Mouse (Mus musculus) intestine, embryonic 14.5 days (tissue): ENCODE measurements around the gene Olfr1161. TPM values are rescaled to one million over a fixed set of nuclear protein-coding genes. Genes with fewer than 3 reads are reported as not detected.
"Not testable (repeated sequence)": the region's sequence is repeated elsewhere in the genome, so short reads cannot be mapped to it uniquely, and the experiment has no call there.

Source experiments
- ATAC-seq: fragments of 200-750 bp; cut with Nextera tagmentation; replicated peaks from 2 replicates; pipeline ENCODE4 v1.8.0; 2017; ENCODE audit warnings: low read depth, moderate number of reproducible peaks, moderate TSS enrichment, moderate library complexity; ENCODE audit not compliant: low FRiP score, low TSS enrichment
- DNase-seq: peaks from one replicate; pipeline ENCODE4 v3.0.0-alpha.2; 2018; ENCODE audit warnings: low spot score
- H3K27ac ChIP-seq: fragments of 300-500 bp; sonication (generic); 2 replicates; pipeline ENCODE4 v1.5.1; 2014; ENCODE audit warnings: low read depth, mild to moderate bottlenecking, control low read depth
- H3K27me3 ChIP-seq: fragments of 300-500 bp; sonication (generic); replicated peaks from 2 replicates; pipeline ENCODE4 v1.6.1; 2014; ENCODE audit warnings: low read length, control low read depth; ENCODE audit not compliant: control insufficient read depth, insufficient read depth
- H3K36me3 ChIP-seq: fragments of 300-500 bp; sonication (generic); 2 replicates; pipeline ENCODE4 v1.6.1; 2014; ENCODE audit warnings: low read length, control low read depth; ENCODE audit not compliant: control insufficient read depth, insufficient read depth
- H3K4me1 ChIP-seq: fragments of 300-500 bp; sonication (generic); replicated peaks from 2 replicates; pipeline ENCODE4 v1.6.1; 2014; ENCODE audit warnings: low read length, control low read depth, mixed read lengths; ENCODE audit not compliant: control insufficient read depth, insufficient read depth
- H3K4me2 ChIP-seq: fragments of 300-500 bp; sonication (generic); 2 replicates; pipeline ENCODE4 v1.6.1; 2014; ENCODE audit warnings: low read length
- H3K4me3 ChIP-seq: fragments of 300-500 bp; sonication (generic); 2 replicates; pipeline ENCODE4 v1.5.1; 2014; ENCODE audit warnings: low read depth, low read length, control low read depth, mixed read lengths
- H3K9ac ChIP-seq: fragments of 300-500 bp; sonication (generic); 2 replicates; pipeline ENCODE4 v1.6.1; 2014; ENCODE audit warnings: mild to moderate bottlenecking, low read length
- H3K9me3 ChIP-seq: fragments of 300-500 bp; sonication (generic); 2 replicates; pipeline ENCODE4 v1.6.1; 2016; ENCODE audit warnings: low read length, control low read depth; ENCODE audit not compliant: control insufficient read depth
- WGBS: fragments of 180-500 bp; shearing (Covaris S2); extraction: QIAGEN DNeasy Blood & Tissue Kit; methylation state at CpG from one replicate; pipeline ENCODE4 v1.1.7; 2014; 5-methylcytosine and 5-hydroxymethylcytosine counted together
- polyA plus RNA-seq: library from polyadenylated mRNA; unstranded; fragments of >200 nt; fragmentation: Nextera tagmentation; extraction: Ambion mirVana; gene quantifications from 2 replicates; pipeline ENCODE4 v1.2.1, GENCODE M21; 2014

Gene Olfr1161
- polyA plus RNA-seq: not detected in 2 replicates

DNA sequence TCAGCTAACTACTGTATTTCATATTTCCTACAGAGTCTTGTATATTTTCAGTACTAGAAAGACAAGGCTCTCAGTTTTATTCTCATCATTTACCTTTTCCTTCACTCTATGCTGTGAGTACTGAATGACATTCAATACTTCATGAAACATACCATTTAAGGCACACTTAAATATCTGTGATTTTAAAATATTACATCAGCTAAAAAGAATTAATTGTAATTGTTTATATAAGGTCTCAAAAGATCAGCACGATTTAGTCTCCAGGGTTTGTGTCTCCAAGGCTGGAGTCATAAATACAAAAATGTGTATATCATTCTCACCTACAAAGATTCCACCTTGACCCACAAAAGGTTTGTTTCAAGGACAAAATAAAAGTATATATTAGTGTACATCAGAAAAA, at the start of gene Olfr1161:
Gene Olfr1161, plus strand, starts transcription at position 301 of the 400 bp plus-strand sequence.
- not testable (repeated sequence) for H3K4me3 ChIP-seq, ATAC-seq, H3K9me3 ChIP-seq, H3K36me3 ChIP-seq, H3K9ac ChIP-seq, H3K27ac ChIP-seq, H3K4me2 ChIP-seq, DNase-seq, H3K4me1 ChIP-seq, H3K27me3 ChIP-seq
- 65% methylated on average over 1 of the region's 1 CpGs for WGBS

DNA sequence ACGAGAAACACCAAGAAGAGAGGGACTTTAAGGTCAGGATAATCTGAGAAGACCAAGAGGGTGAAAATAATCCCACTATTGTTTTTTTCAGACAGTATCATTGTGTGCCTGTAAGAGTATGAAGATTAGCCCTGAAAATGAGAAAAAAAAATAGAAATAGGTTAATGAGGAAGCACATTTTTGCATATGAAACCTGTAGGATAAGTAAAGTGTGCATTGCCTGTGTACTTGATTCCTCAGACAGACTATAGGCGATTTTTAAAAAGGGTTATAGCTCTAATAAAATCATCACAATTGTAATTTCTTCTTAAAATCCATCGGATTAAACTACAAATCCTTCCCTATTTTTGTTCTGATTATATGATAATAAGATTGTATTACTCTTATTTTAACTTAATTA, 48.0 kb upstream of the Olfr1161 start, which contains the start of gene Olfr74:
Gene Olfr74, minus strand, starts transcription at position 101 of the 400 bp plus-strand sequence.
- Histone ChIP-seq H3K4me2 (no peak within 1 kb of the TSS), H3K9me3 (no peaks in the 10 kb centered on the region), H3K4me1 (no peaks in the 10 kb centered on the region), H3K9ac (no peak within 1 kb of the TSS), H3K27ac (no peak within 1 kb of the TSS), H3K4me3 (no peak within 1 kb of the TSS), H3K36me3 (no peaks in the 10 kb centered on the region), H3K27me3 (no peaks in the 10 kb centered on the region)
- WGBS: 71% methylated on average over 3 of the region's 3 CpGs
- ATAC-seq: no peak
- no peak for DNase-seq

DNA sequence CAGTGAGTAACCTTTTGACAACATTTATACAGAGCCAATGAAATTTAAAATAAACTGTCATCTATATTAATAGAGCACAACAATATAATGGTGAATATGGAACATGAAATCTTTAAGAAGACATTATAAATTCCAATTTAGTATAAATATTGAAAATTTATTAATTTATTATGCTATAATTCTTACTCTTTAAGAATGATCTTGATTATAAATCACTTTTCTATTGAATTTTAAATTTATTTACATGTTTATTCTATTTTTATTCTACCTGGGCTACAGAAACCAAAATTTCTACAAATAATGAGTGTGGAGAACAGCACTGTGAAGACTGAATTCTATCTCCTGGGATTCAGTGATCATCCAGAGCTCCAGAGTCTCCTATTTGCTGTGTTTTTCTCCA, 32.8 kb upstream of the Olfr1161 start, which contains the start of gene Olfr1158:
Gene Olfr1158, plus strand, starts transcription at position 301 of the 400 bp plus-strand sequence.
- Histone ChIP-seq H3K27ac (no peak within 1 kb of the TSS), H3K9ac (no peak within 1 kb of the TSS), H3K36me3 (no peaks in the 10 kb centered on the region), H3K4me1 (no peaks in the 10 kb centered on the region), H3K27me3 (no peaks in the 10 kb centered on the region), H3K4me2 (no peak within 1 kb of the TSS), H3K4me3 (no peak within 1 kb of the TSS), H3K9me3 (no peaks in the 10 kb centered on the region)
- ATAC-seq: no peak
- no peak for DNase-seq

DNA sequence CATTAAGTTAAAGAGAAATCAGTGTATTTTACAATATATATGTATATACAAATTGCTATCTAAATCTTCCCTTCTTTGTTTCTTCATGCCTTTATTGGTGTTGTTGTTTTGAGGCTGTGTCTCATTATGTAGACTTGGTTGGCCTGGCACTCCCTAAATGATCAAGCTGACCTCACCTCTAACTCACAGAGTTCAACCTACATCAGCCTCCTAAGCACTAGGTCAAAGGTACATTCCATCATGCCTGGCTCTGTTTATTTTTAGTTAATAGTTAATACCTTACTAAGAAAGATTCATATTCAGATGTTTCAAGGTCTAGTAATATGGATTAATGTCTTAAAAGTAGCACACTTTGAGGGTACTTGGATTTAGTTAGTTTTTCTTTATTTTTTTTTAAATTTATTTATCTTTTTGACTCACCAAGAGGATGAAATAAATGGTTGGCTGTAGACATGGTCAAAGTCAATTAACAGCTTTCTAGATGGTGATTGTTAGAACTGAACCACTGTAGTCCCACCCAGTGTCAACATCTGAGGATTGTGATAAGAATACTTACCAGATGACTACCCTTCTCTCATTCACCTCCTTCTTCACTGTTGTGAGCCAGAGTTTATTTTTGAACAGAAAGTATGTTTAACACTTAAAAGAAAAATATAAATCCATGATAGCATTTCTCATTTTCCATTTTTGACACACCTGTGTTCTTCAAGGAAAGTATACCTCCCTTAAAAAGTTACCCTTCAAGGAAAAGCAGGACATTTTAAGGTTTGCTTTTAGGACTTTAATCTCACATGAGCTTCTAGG, 14.9 kb upstream of the Olfr1161 start, which contains the start of gene Olfr1160:
Gene Olfr1160, minus strand, starts transcription at position 754 of the 804 bp plus-strand sequence.
- Histone ChIP-seq H3K36me3 (no peaks in the 10 kb centered on the region), H3K27me3 (no peaks in the 10 kb centered on the region), H3K4me3 (no peak within 1 kb of the TSS), H3K4me1 (no peaks in the 10 kb centered on the region), H3K27ac (no peak within 1 kb of the TSS), H3K9ac (no peak within 1 kb of the TSS), H3K9me3 (no peaks in the 10 kb centered on the region), H3K4me2 (no peak within 1 kb of the TSS)
- no peak for DNase-seq
- ATAC-seq: peak; percentile 91

DNA sequence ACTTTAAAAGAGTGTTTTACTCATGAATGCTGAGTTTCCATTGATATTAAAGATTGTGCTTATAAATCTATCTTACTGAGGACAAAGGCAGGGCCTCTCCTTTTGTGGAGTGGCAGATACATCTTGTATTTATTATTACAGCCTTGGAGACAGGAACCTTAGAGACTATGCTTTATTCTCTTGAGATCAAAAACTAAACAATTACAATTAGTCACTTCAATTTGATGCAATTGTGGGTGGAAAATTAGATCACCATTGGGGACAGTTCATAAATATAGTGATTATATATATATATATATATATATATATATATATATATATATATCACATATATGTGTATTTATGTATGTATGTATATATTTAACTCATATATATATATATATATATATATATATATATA, 15.0 kb downstream of the Olfr1161 start, which contains the start of gene Olfr73:
Gene Olfr73, minus strand, starts transcription at position 101 of the 400 bp plus-strand sequence.
- Histone ChIP-seq H3K4me1 (no peaks in the 10 kb centered on the region), H3K27me3 (no peaks in the 10 kb centered on the region), H3K9me3 (no peaks in the 10 kb centered on the region), H3K4me2 (no peak within 1 kb of the TSS), H3K9ac (no peak within 1 kb of the TSS), H3K36me3 (no peaks in the 10 kb centered on the region), H3K27ac (no peak within 1 kb of the TSS), H3K4me3 (no peak within 1 kb of the TSS)
- DNase-seq: no peak
- no peak for ATAC-seq

DNA sequence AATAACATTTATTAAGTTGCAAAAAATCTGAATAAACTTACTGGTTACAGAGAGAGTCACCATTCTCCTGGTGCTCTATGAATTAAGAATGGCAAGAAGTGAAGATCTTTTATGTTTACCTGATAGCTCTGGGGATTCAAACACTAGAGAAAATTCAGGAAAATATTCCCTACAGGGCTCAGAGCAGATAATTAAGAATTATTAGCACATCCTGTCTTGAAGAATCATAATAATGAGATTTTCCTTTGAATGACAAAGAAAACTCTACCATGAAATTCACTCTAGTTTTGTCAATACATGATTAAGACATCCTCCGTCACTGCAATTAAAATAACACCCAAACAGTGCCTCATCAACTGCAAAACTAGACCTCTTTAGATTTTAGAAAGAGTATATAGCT, 28.5 kb downstream of the Olfr1161 start, which contains the start of gene Olfr1162:
Gene Olfr1162, minus strand, starts transcription at position 101 of the 400 bp plus-strand sequence.
- WGBS: 83% methylated on average over 1 of the region's 1 CpGs
- ATAC-seq: no peak
- DNase-seq: no peak
- Histone ChIP-seq H3K9ac (no peak within 1 kb of the TSS), H3K36me3 (no peaks in the 10 kb centered on the region), H3K9me3 (no peaks in the 10 kb centered on the region), H3K4me2 (no peak within 1 kb of the TSS), H3K27me3 (no peaks in the 10 kb centered on the region), H3K4me1 (no peaks in the 10 kb centered on the region), H3K4me3 (no peak within 1 kb of the TSS), H3K27ac (no peak within 1 kb of the TSS)

DNA sequence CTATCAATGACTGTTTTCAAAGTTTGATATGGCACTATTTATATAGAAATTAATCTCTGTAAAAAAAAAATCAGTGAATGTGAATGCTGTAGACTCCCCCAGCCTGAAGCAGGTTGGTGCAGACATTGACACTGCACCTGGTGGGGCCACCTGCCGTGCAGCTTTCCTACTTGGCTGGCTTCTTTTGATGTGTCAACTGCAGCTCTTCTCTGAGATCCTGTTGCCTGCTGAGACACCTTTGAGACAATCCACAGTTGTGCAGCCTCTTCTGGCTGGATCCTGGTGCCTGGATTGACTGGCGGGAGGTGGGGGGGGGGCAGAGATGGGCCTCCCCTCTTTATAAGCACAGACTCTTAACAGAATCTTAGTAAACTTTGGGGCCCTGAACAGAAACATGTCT, 41.0 kb downstream of the Olfr1161 start:
- Histone ChIP-seq H3K27ac (no peak overlapping the region), H3K9me3 (no peaks in the 10 kb centered on the region), H3K9ac (no peak overlapping the region), H3K36me3 (no peaks in the 10 kb centered on the region), H3K4me1 (no peaks in the 10 kb centered on the region), H3K4me2 (no peak overlapping the region), H3K27me3 (no peaks in the 10 kb centered on the region), H3K4me3 (no peak overlapping the region)
- ATAC-seq: no peak
- no peak for DNase-seq
- WGBS: 91% methylated on average over 2 of the region's 2 CpGs

GRCm38 (mm10) chr2:88071730-88072129, 49.2 kb downstream of the Olfr1161 start, which contains the start of gene Olfr1163:
TSS of gene Olfr1163 (minus strand) at chr2:88071830.
- ATAC-seq: no peak
- Histone ChIP-seq H3K4me2 (no peak within 1 kb of the TSS), H3K9me3 (no peaks in the 10 kb centered on the region), H3K36me3 (no peaks in the 10 kb centered on the region), H3K9ac (no peak within 1 kb of the TSS), H3K27me3 (no peaks in the 10 kb centered on the region), H3K4me3 (no peak within 1 kb of the TSS), H3K27ac (no peak within 1 kb of the TSS), H3K4me1 (no peaks in the 10 kb centered on the region)
- DNase-seq: no peak
